Mouse (Mus musculus) forebrain, embryonic 10.5 days (tissue): ENCODE measurements around the gene Akap2. TPM values are rescaled to one million over a fixed set of nuclear protein-coding genes. Genes with fewer than 3 reads are reported as not detected.

Experiments used
- DNase-seq: peaks from one replicate; pipeline ENCODE4 v3.0.0-alpha.2; 2017; ENCODE audit warnings: low spot score; ENCODE audit errors: extremely low spot score
- H3K27ac ChIP-seq: fragments of 300-500 bp; sonication (generic); 2 replicates; pipeline ENCODE4 v1.5.1; 2016; ENCODE audit warnings: mild to moderate bottlenecking
- H3K27me3 ChIP-seq: fragments of 300-500 bp; sonication (generic); 2 replicates; pipeline ENCODE4 v1.6.1; 2016; ENCODE audit warnings: mild to moderate bottlenecking; ENCODE audit not compliant: poor library complexity, severe bottlenecking
- H3K36me3 ChIP-seq: fragments of 300-500 bp; sonication (generic); replicated peaks from 2 replicates; pipeline ENCODE4 v1.6.1; 2016; ENCODE audit warnings: mild to moderate bottlenecking, moderate library complexity
- H3K4me1 ChIP-seq: fragments of 300-500 bp; sonication (generic); 2 replicates; pipeline ENCODE4 v1.6.1; 2016
- H3K4me3 ChIP-seq: fragments of 300-500 bp; sonication (generic); 2 replicates; pipeline ENCODE4 v1.5.1; 2016; ENCODE audit warnings: mild to moderate bottlenecking, moderate library complexity
- H3K9me3 ChIP-seq: fragments of 300-500 bp; sonication (generic); 2 replicates; pipeline ENCODE4 v1.6.1; 2016; ENCODE audit warnings: mild to moderate bottlenecking, moderate library complexity
- WGBS: fragments of 180-500 bp; shearing (Covaris S2); methylation state at CpG from one replicate; pipeline ENCODE4 v1.1.7; 2016; 5-methylcytosine and 5-hydroxymethylcytosine counted together
- polyA plus RNA-seq: library from polyadenylated mRNA; unstranded; fragments of >200 nt; fragmentation: Nextera tagmentation; extraction: Ambion mirVana; gene quantifications from 2 replicates; pipeline ENCODE4 v1.2.1, GENCODE M21; 2016

Akap2 gene
- polyA plus RNA-seq, 1 experiment from 2014 or later = 18.3 TPM

DNA sequence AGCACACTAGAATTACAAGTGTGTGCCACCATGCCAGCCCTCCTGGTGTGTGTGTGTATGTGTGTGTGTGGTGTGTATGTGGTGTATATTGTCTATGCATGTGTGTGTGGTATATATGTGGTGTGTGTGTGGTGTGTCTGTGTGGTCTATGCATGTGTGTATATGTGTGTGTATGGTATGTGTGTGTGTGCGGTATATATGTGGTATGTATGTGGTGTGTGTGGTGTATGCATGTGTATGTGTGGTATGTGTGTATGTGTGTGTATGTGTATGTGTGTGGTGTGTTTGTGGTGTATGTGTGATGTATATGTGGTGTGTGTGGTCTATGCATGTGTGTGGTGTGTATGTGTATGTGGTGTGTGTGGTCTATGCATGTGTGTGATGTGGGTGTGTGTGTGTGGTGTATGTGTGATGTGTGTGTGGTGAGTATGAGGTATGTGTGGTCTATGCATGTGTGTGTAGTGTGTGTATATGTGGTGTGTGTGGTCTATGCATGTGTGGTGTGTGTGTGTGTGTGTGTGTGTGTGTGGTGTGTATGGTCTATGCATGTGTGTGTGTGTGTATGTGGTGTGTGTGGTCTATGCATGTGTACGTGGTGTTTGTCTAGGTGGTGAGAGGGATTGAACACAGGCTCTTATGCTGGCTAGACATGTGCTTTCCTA lies 54.2 kb downstream of the Akap2 start:
- Histone ChIP-seq H3K27me3 (no peaks in the 10 kb centered on the region), H3K27ac (no peak overlapping the region), H3K36me3 (no peaks in the 10 kb centered on the region), H3K4me1 (peaks cover 8% of the 10 kb centered on the region), H3K9me3 (no peaks in the 10 kb centered on the region), H3K4me3 (no peak overlapping the region)
- WGBS = 89% methylated on average over 2 of the region's 2 CpGs
- DNase-seq = no peak

- H3K9me3 ChIP-seq = no peaks in the 10 kb centered on the region
- no peaks in the 10 kb centered on the region for H3K36me3 ChIP-seq
- DNase-seq = no peak
- no peak overlapping the region for H3K27ac ChIP-seq
- no peaks in the 10 kb centered on the region for H3K27me3 ChIP-seq
- 70% methylated on average over 11 of the region's 11 CpGs for WGBS
- peaks cover 7% of the 10 kb centered on the region; the same call in 1 of the 2 replicates for H3K4me1 ChIP-seq
- H3K4me3 ChIP-seq = no peak overlapping the region
These were observed 55.5 kb downstream of the Akap2 start for GRCm38 (mm10) chr4:57772851-57773510.

- 0 out of 2 replicates have a peak, but pooled peaks cover 4% of the 10 kb centered on the region for H3K4me1 ChIP-seq
- no peaks in the 10 kb centered on the region for H3K27me3 ChIP-seq
- H3K4me3 ChIP-seq = no peak overlapping the region
- H3K36me3 ChIP-seq = no peaks in the 10 kb centered on the region
- DNase-seq = no peak
- H3K27ac ChIP-seq = no peak overlapping the region
- H3K9me3 ChIP-seq = no peaks in the 10 kb centered on the region
- WGBS = 78% methylated on average over 4 of the region's 4 CpGs
These were observed 57.1 kb downstream of the Akap2 start for GRCm38 (mm10) chr4:57774517-57774916.

GRCm38 (mm10) chr4:57775582-57775981 lies 58.1 kb downstream of the Akap2 start:
- peaks cover 7% of the 10 kb centered on the region for H3K27me3 ChIP-seq
- H3K36me3 ChIP-seq = no peaks in the 10 kb centered on the region
- H3K9me3 ChIP-seq = no peaks in the 10 kb centered on the region
- DNase-seq = no peak
- no peak overlapping the region for H3K27ac ChIP-seq
- no peak overlapping the region for H3K4me3 ChIP-seq
- H3K4me1 ChIP-seq = peaks cover 12% of the 10 kb centered on the region

DNA sequence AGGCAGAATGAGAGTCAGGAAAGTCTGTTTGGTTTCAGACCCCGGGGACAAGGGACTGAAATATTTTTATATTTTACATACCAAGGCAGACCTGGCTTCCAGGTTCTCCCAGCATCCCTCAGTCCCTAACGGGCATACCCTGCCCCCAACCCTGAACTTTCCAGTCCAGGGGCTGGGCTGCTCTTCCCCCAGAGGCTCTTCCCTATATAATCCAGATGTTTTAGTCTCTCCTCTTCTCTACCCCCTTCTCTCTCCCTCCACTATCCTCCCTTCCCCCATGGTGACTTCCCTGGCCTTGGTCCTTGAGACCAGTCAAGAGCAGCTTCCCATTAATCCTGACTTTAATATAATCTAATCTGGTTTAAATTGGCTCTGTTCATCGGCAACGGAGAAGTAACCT lies 62.9 kb downstream of the Akap2 start:
- no peak overlapping the region for H3K4me3 ChIP-seq
- peak overlapping the region; percentile 1 for H3K27ac ChIP-seq
- H3K36me3 ChIP-seq = no peaks in the 10 kb centered on the region
- H3K4me1 ChIP-seq = peaks cover 34% of the 10 kb centered on the region
- H3K9me3 ChIP-seq = no peaks in the 10 kb centered on the region
- 21% methylated on average over 4 of the region's 4 CpGs for WGBS
- DNase-seq = no peak
- peaks cover 51% of the 10 kb centered on the region for H3K27me3 ChIP-seq

DNA sequence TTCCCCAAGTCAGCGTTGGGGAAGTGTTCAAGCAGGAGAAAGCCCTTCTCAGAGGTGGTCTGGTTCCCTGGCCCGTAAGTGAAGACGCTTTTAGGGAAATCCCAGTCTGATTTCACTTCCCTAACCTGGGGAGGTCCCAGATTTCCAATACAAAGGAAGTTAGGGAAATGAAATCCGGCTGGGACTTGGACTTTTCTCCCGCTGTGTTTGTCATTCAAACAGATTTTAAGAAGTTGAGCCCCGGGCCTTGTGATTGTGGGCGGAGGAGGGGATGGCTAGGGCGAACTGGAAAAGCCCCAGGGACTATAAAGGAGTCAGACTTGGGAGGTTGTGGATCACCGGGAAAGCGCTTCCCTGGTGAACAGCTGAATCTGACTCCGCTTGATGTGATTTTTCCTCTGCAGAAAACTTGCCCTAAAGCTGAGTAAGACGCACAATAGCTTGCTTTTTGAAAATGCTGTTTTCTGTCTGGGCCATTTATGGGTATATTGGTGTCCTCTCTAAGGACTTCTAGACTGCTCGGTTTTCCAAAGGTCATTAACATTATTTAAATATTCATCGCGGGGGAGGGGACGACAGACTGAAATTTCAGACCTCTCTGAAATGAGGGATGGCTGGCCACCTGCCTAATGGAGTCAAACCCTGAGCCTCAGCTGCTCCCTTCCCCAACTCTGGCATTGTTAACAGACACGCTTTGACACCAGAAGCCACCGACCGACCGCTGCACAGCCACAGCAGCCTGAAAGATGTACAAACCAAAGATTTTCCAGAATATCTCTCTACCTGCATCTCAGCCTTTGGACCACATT lies 63.6 kb downstream of the Akap2 start:
- no peaks in the 10 kb centered on the region for H3K9me3 ChIP-seq
- peaks cover 34% of the 10 kb centered on the region for H3K4me1 ChIP-seq
- under 1% methylated on average over 20 of the region's 20 CpGs for WGBS
- H3K27me3 ChIP-seq = peaks cover 51% of the 10 kb centered on the region
- H3K4me3 ChIP-seq = peak overlapping the region; percentile 31; the same call in 1 of the 2 replicates
- H3K36me3 ChIP-seq = no peaks in the 10 kb centered on the region
- peak overlapping the region; percentile 1 for H3K27ac ChIP-seq
- DNase-seq = peak; percentile 34

DNA sequence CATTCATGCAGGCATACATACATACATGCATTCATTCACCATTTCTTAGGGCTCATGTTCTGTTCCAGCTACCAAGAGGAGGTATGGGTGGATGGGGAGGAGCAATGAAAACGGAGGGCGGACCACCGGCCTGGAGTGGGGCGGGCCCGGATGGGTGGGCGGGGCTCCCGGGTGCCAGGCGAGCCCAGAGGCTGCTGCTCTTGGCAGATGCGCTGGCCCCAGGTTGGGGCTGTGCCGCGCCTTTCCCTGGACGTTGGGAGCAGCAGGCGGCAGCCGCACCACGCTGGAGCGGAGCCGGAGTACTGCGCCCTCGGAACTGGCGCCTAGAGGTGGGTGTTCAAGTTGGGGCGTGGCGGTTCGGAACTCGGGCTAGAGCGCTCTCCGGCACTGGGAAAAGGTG lies 64.5 kb downstream of the Akap2 start:
- peak; percentile 62 for DNase-seq
- under 1% methylated on average over 26 of the region's 26 CpGs for WGBS

DNA sequence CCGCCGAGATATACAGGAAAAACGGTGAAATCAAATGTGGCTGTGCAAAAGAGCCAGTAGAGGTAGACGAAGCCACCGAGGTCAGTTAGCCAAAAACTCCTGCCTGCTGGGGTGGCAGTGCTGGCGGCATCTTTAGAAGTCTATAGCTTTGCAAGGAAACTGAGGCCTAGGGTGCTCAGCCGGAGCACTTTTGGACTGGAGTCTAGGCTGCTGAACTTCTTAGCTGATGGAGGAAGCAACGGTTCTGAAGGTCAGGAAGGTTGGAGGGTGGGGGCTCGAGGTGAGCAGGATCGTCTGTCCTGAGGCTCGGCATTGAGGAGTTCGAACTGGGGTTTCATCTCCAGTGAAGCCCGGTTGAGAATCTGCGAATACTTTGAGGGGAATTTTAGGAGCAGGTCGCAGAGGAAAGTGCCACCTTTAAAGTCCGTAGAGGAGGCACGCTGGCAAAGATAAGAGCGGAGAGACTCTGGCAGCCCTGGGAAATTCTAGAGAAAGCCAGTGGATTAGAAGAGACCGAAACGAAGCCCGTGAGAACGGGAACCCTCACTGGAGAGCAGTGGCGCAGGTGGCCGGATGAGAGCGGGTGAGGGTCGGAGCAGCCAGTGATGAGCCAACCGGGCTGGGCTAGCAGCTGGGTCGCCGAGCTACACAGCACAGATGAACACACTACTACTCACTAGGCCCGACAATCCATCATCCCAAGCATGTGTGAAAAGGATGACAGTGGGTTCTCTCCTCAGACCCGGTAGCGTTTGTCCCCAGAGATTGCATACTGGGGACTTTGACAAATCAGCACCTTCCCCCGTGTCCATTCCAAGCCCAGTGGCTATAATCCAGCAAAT lies 65.3 kb downstream of the Akap2 start:
- Histone ChIP-seq H3K4me1 (peaks cover 34% of the 10 kb centered on the region), H3K4me3 (peak overlapping the region; percentile 62), H3K27me3 (peaks cover 51% of the 10 kb centered on the region), H3K36me3 (no peaks in the 10 kb centered on the region), H3K9me3 (no peaks in the 10 kb centered on the region), H3K27ac (no peak overlapping the region)
- peak; percentile 39 for DNase-seq
- 2% methylated on average over 33 of the region's 33 CpGs for WGBS

More for the DNA sequence above, 64.5 kb downstream of the Akap2 start:
- H3K27me3 ChIP-seq = peaks cover 51% of the 10 kb centered on the region
- H3K4me3 ChIP-seq = peak overlapping the region; percentile 62
- H3K9me3 ChIP-seq = no peaks in the 10 kb centered on the region
- peak overlapping the region; percentile 72 for H3K27ac ChIP-seq
- peaks cover 34% of the 10 kb centered on the region for H3K4me1 ChIP-seq
- no peaks in the 10 kb centered on the region for H3K36me3 ChIP-seq

GRCm38 (mm10) chr4:57783391-57783770 lies 65.9 kb downstream of the Akap2 start:
- peaks cover 34% of the 10 kb centered on the region for H3K4me1 ChIP-seq
- 38% methylated on average over 9 of the region's 9 CpGs for WGBS
- DNase-seq = no peak
- H3K4me3 ChIP-seq = peak overlapping the region; percentile 62; the same call in 1 of the 2 replicates
- no peaks in the 10 kb centered on the region for H3K9me3 ChIP-seq
- H3K27ac ChIP-seq = no peak overlapping the region
- H3K27me3 ChIP-seq = peaks cover 51% of the 10 kb centered on the region
- H3K36me3 ChIP-seq = no peaks in the 10 kb centered on the region

DNA sequence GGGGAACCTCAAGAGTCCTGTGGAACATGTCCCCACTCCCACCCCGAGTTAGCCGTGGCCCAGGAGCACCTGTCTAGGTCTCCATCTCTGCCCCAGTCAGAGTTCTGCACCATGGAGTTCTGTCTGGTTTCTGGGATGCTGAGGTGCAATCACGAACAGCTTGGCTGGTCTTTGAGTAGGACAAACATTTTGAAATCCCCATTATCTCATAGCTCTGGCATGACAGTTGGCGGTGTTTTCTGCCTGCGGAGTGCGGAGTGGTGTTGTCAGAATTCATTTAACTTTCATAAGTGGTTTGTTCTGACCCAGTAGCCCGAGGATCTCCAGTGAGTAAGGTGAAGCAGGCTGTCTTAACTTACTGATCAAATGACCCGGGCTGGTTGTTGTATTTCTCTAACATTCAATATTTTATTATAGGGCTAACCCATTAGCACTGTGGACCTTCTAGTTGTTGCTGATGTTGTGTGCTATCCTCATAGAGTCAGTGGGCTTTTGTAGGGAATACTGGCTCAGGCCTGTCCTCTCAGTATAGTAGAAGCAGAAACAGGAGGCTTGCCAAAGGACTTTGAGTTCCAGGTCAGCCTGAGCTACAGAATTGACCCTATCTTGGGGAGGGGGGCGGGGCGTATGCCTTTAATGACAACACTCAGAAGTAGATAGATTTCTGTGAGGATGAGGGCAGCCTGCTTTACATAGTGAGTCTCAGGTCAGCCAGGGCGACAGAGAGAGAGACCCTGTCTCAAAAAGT lies 66.6 kb downstream of the Akap2 start:
- no peak for DNase-seq
- no peaks in the 10 kb centered on the region for H3K9me3 ChIP-seq
- no peaks in the 10 kb centered on the region for H3K36me3 ChIP-seq
- no peak overlapping the region for H3K27ac ChIP-seq
- H3K27me3 ChIP-seq = peaks cover 51% of the 10 kb centered on the region
- H3K4me3 ChIP-seq = no peak overlapping the region
- H3K4me1 ChIP-seq = peaks cover 38% of the 10 kb centered on the region
- 85% methylated on average over 11 of the region's 11 CpGs for WGBS

DNA sequence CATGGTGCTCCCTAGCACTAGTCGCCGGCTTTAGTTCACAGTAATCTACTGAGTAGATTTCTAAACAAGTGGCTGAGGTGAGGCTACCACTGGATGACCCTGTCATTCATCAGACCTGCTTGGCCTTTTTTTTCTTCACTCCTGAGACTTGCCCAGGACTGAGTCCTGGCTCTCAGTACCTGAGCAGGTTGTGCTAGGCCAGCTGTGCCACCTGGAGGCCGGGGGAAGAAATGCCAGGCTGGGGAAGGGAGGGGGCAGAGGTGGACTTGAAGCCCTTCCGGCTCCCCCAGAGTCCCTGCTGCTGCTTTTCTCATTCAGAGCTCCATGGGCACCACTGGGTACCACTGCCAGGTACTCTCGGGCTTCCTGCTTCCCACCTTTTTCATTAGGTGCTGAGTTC lies 71.3 kb downstream of the Akap2 start:
- Histone ChIP-seq H3K36me3 (no peaks in the 10 kb centered on the region), H3K4me1 (peaks cover 12% of the 10 kb centered on the region), H3K27ac (no peak overlapping the region), H3K27me3 (peaks cover 17% of the 10 kb centered on the region), H3K4me3 (no peak overlapping the region), H3K9me3 (no peaks in the 10 kb centered on the region)
- DNase-seq = no peak
- 59% methylated on average over 5 of the region's 5 CpGs for WGBS

DNA sequence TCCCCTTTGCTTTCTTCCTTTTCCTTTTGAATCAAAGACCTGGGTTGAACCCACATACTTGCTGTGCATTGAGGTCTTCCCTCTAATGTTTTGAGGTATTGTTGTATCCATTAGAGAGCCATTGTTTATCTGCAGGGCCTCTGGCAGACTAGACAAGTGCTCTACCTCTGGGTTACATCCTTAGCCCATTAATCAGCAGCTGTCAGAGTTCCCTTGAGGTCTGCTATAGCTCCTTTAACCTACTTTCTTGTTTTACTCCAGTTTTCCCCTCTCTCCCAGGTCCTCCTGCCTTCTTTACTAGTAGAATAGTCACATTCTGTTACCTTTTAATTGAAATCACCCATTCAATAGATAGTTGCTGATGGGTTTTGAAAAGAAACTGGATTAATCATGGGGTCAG lies 71.7 kb downstream of the Akap2 start:
- no peaks in the 10 kb centered on the region for H3K9me3 ChIP-seq
- no peak overlapping the region for H3K4me3 ChIP-seq
- H3K4me1 ChIP-seq = peaks cover 16% of the 10 kb centered on the region
- no peak for DNase-seq
- H3K36me3 ChIP-seq = no peaks in the 10 kb centered on the region
- H3K27ac ChIP-seq = no peak overlapping the region
- peaks cover 12% of the 10 kb centered on the region for H3K27me3 ChIP-seq
